Mouse (Mus musculus) small intestine, adult 2 months (tissue): Measurements from ENCODE around the gene Uxs1. TPM values are rescaled to one million over a fixed set of nuclear protein-coding genes. Genes with fewer than 3 reads are reported as not detected.

ENCODE experiments used
- H3K27ac ChIP-seq: fragments of 200-500 bp; 2 replicates; pipeline ENCODE4 v1.5.1; 2012; ENCODE audit warnings: low read depth, low read length, control low read depth, inconsistent platforms; ENCODE audit not compliant: insufficient read depth
- H3K27me3 ChIP-seq: fragments of 200-500 bp; 2 replicates; pipeline ENCODE4 v1.6.1; 2012; ENCODE audit warnings: mild to moderate bottlenecking, moderate library complexity, low read length, inconsistent platforms; ENCODE audit not compliant: control insufficient read depth, insufficient read depth
- H3K36me3 ChIP-seq: fragments of 200-500 bp; 2 replicates; pipeline ENCODE4 v1.6.1; 2012; ENCODE audit warnings: mild to moderate bottlenecking, low read length, control low read depth, inconsistent platforms; ENCODE audit not compliant: control insufficient read depth, insufficient read depth
- H3K4me1 ChIP-seq: fragments of 200-500 bp; 2 replicates; pipeline ENCODE4 v1.6.1; 2012; ENCODE audit warnings: low read length, inconsistent platforms, mixed read lengths; ENCODE audit not compliant: control insufficient read depth, insufficient read depth, insufficient read length
- H3K4me3 ChIP-seq: fragments of 200-500 bp; 2 replicates; pipeline ENCODE4 v1.5.1; 2012; ENCODE audit warnings: low read depth, mild to moderate bottlenecking, control low read depth, inconsistent platforms, low read length, moderate library complexity
- CTCF ChIP-seq: fragments of 200-500 bp; IDR thresholded peaks from 2 replicates; pipeline ENCODE4 v1.5.1; 2012; ENCODE audit warnings: low read depth, mild to moderate bottlenecking, control low read depth, inconsistent platforms, low read length, moderate library complexity, mixed read lengths; ENCODE audit not compliant: insufficient replicate concordance, insufficient read length; ENCODE audit errors: extremely low read depth
- POLR2A ChIP-seq: fragments of 200-500 bp; IDR thresholded peaks from 2 replicates; pipeline ENCODE4 v1.6.1; 2012; ENCODE audit warnings: low read depth, mild to moderate bottlenecking, control low read depth, inconsistent platforms, low read length, moderate library complexity
- WGBS: fragments of 180-500 bp; shearing (Covaris S2); methylation state at CpG from one replicate; pipeline ENCODE4 v1.1.7; 2018; 5-methylcytosine and 5-hydroxymethylcytosine counted together
- polyA plus RNA-seq: library from polyadenylated mRNA; depleted of rRNA; stranded (reverse); fragments of >200 nt; gene quantifications from 2 replicates; pipeline ENCODE4 v1.2.3, GENCODE M21; 2012

The Uxs1 gene
- polyA plus RNA-seq, 1 experiment, result 4.1 TPM

GRCm38 (mm10) chr1:43855591-43855990 is 28.0 kb upstream of the Uxs1 start:
- H3K36me3 ChIP-seq, result no peaks in the 10 kb centered on the region
- H3K4me1 ChIP-seq, result no peaks in the 10 kb centered on the region
- WGBS, result 63% methylated on average over 1 of the region's 1 CpGs
- TF ChIP-seq POLR2A (no peak), CTCF (no peak)
- H3K27ac ChIP-seq, result no peak overlapping the region
- no peaks in the 10 kb centered on the region for H3K27me3 ChIP-seq
- no peak overlapping the region for H3K4me3 ChIP-seq

GRCm38 (mm10) chr1:43843398-43843797 is 15.8 kb upstream of the Uxs1 start:
- Histone ChIP-seq H3K4me1 (no peaks in the 10 kb centered on the region), H3K4me3 (no peak overlapping the region), H3K27me3 (no peaks in the 10 kb centered on the region), H3K36me3 (no peaks in the 10 kb centered on the region), H3K27ac (no peak overlapping the region)
- TF ChIP-seq CTCF (no peak), POLR2A (no peak)
- WGBS, result 83% methylated on average over 2 of the region's 2 CpGs

- Histone ChIP-seq H3K4me1 (no peaks in the 10 kb centered on the region), H3K4me3 (no peak overlapping the region), H3K27ac (no peak overlapping the region), H3K36me3 (no peaks in the 10 kb centered on the region), H3K27me3 (no peaks in the 10 kb centered on the region)
- 96% methylated on average over 1 of the region's 1 CpGs for WGBS
- TF ChIP-seq POLR2A (no peak), CTCF (no peak)
Measured at GRCm38 (mm10) chr1:43837236-43837635, 9.6 kb upstream of the Uxs1 start.

- TF ChIP-seq POLR2A (no peak), CTCF (no peak)
- H3K27me3 ChIP-seq, result no peaks in the 10 kb centered on the region
- H3K4me1 ChIP-seq, result no peaks in the 10 kb centered on the region
- no peak overlapping the region for H3K27ac ChIP-seq
- H3K36me3 ChIP-seq, result no peaks in the 10 kb centered on the region
- WGBS, result 75% methylated on average over 1 of the region's 1 CpGs
- H3K4me3 ChIP-seq, result no peak overlapping the region
Measured at GRCm38 (mm10) chr1:43830096-43830495, 2.5 kb upstream of the Uxs1 start.

GRCm38 (mm10) chr1:43827002-43827762 is 418 bp downstream of the Uxs1 start:
- H3K36me3 ChIP-seq, result no peaks in the 10 kb centered on the region
- peak overlapping the region; percentile 78 for H3K4me3 ChIP-seq
- no peaks in the 10 kb centered on the region; the same call in 1 of the 2 replicates for H3K4me1 ChIP-seq
- TF ChIP-seq CTCF (no peak), POLR2A (no peak; the same call in 1 of the 2 replicates)
- H3K27me3 ChIP-seq, result no peaks in the 10 kb centered on the region
- under 1% methylated on average over 68 of the region's 68 CpGs for WGBS
- H3K27ac ChIP-seq, result peak overlapping the region; percentile 21; the same call in 1 of the 2 replicates

- Histone ChIP-seq H3K27ac (no peak overlapping the region), H3K4me1 (no peaks in the 10 kb centered on the region; the same call in 1 of the 2 replicates), H3K27me3 (no peaks in the 10 kb centered on the region), H3K4me3 (peak overlapping the region; percentile 78), H3K36me3 (no peaks in the 10 kb centered on the region)
- TF ChIP-seq POLR2A (no peak), CTCF (no peak)
- WGBS, result 2% methylated on average over 3 of the region's 3 CpGs
Measured at GRCm38 (mm10) chr1:43826628-43827001, 985 bp downstream of the Uxs1 start.

GRCm38 (mm10) chr1:43823406-43823805 is 4.2 kb downstream of the Uxs1 start:
- Histone ChIP-seq H3K27me3 (no peaks in the 10 kb centered on the region), H3K36me3 (no peaks in the 10 kb centered on the region), H3K4me1 (peaks cover 3% of the 10 kb centered on the region; the same call in 1 of the 2 replicates), H3K4me3 (no peak overlapping the region), H3K27ac (no peak overlapping the region)
- 80% methylated on average over 1 of the region's 1 CpGs for WGBS
- TF ChIP-seq POLR2A, result no peak
- no peak for TF ChIP-seq CTCF
